Mouse (Mus musculus) macrophage (primary cell): ENCODE measurements around the gene Fam131a. TPM values are rescaled to one million over a fixed set of nuclear protein-coding genes. Genes with fewer than 3 reads are reported as not detected.
A peak's percentile ranks its signal among the peaks of the same experiment; 100 is the strongest.

ENCODE experiments used
- H3K27ac ChIP-seq: fragments of 350-480 bp; formaldehyde crosslinking; 2 replicates; pipeline ENCODE4 v1.9.0; 2021
- H3K36me3 ChIP-seq: fragments of 350-480 bp; formaldehyde crosslinking; 2 replicates; pipeline ENCODE4 v1.9.0; 2021; ENCODE audit errors: inconsistent target
- H3K4me3 ChIP-seq: fragments of 350-480 bp; formaldehyde crosslinking; 2 replicates; pipeline ENCODE4 v1.9.0; 2021; ENCODE audit errors: inconsistent target
- H3K79me2 ChIP-seq: fragments of 350-480 bp; formaldehyde crosslinking; 2 replicates; pipeline ENCODE4 v1.9.0; 2021; ENCODE audit errors: inconsistent target
- WGBS: methylation state at CpG from one replicate; pipeline ENCODE4 v1.1.7; 2026; ENCODE audit warnings: inconsistent platforms; ENCODE audit not compliant: missing documents; 5-methylcytosine and 5-hydroxymethylcytosine counted together
- polyA plus RNA-seq: library from polyadenylated mRNA; stranded (reverse); fragments of 250-400 nt; gene quantifications from 3 replicates; pipeline ENCODE4 v1.2.4, GENCODE M21; 2018; ENCODE audit warnings: inconsistent platforms

The Fam131a gene
- polyA plus RNA-seq, 1 experiment from 2014 or later = 0.22 TPM

GRCm38 (mm10) chr16:20705786-20706185, 12.7 kb downstream of the Fam131a start:
- 44% methylated on average over 3 of the region's 3 CpGs for WGBS
- Histone ChIP-seq H3K27ac (no peak overlapping the region), H3K36me3 (no peaks in the 10 kb centered on the region), H3K79me2 (no peaks in the 10 kb centered on the region), H3K4me3 (no peak overlapping the region)

- Histone ChIP-seq H3K4me3 (no peak overlapping the region), H3K36me3 (no peaks in the 10 kb centered on the region), H3K79me2 (no peaks in the 10 kb centered on the region), H3K27ac (no peak overlapping the region)
- 100% methylated on average over 2 of the region's 2 CpGs for WGBS
These were observed 13.5 kb downstream of the Fam131a start for GRCm38 (mm10) chr16:20706407-20707055.

GRCm38 (mm10) chr16:20708220-20708938, 15.3 kb downstream of the Fam131a start:
- WGBS = 92% methylated on average over 21 of the region's 21 CpGs
- Histone ChIP-seq H3K4me3 (no peak overlapping the region), H3K36me3 (no peaks in the 10 kb centered on the region), H3K79me2 (no peaks in the 10 kb centered on the region), H3K27ac (no peak overlapping the region)

GRCm38 (mm10) chr16:20708939-20709734, 16.1 kb downstream of the Fam131a start:
- WGBS = 83% methylated on average over 19 of the region's 19 CpGs
- Histone ChIP-seq H3K27ac (no peak overlapping the region), H3K4me3 (no peak overlapping the region), H3K79me2 (no peaks in the 10 kb centered on the region), H3K36me3 (no peaks in the 10 kb centered on the region)

GRCm38 (mm10) chr16:20710370-20710769, 17.3 kb downstream of the Fam131a start:
- H3K4me3 ChIP-seq = no peak overlapping the region
- no peaks in the 10 kb centered on the region for H3K79me2 ChIP-seq
- H3K36me3 ChIP-seq = no peaks in the 10 kb centered on the region
- H3K27ac ChIP-seq = no peak overlapping the region
- WGBS = 95% methylated on average over 11 of the region's 11 CpGs

GRCm38 (mm10) chr16:20710810-20711209, 17.8 kb downstream of the Fam131a start:
- H3K36me3 ChIP-seq = no peaks in the 10 kb centered on the region
- no peaks in the 10 kb centered on the region for H3K79me2 ChIP-seq
- no peak overlapping the region for H3K27ac ChIP-seq
- 78% methylated on average over 4 of the region's 4 CpGs for WGBS
- H3K4me3 ChIP-seq = no peak overlapping the region

- Histone ChIP-seq H3K79me2 (no peaks in the 10 kb centered on the region), H3K27ac (no peak overlapping the region), H3K4me3 (no peak overlapping the region), H3K36me3 (no peaks in the 10 kb centered on the region)
- WGBS = 86% methylated on average over 9 of the region's 9 CpGs
These were observed 19.1 kb downstream of the Fam131a start for GRCm38 (mm10) chr16:20712190-20712589.

- Histone ChIP-seq H3K27ac (no peak overlapping the region), H3K79me2 (no peaks in the 10 kb centered on the region), H3K4me3 (no peak overlapping the region), H3K36me3 (no peaks in the 10 kb centered on the region)
- WGBS = 95% methylated on average over 7 of the region's 7 CpGs
These were observed 19.8 kb downstream of the Fam131a start for GRCm38 (mm10) chr16:20712889-20713288.

GRCm38 (mm10) chr16:20714307-20715080, 21.5 kb downstream of the Fam131a start:
- no peak overlapping the region for H3K27ac ChIP-seq
- no peaks in the 10 kb centered on the region for H3K79me2 ChIP-seq
- no peaks in the 10 kb centered on the region for H3K36me3 ChIP-seq
- H3K4me3 ChIP-seq = no peak overlapping the region
- 86% methylated on average over 10 of the region's 11 CpGs for WGBS

GRCm38 (mm10) chr16:20715161-20715560, 22.1 kb downstream of the Fam131a start:
- no peaks in the 10 kb centered on the region; the same call in 1 of the 2 replicates for H3K36me3 ChIP-seq
- H3K27ac ChIP-seq = no peak overlapping the region
- WGBS = 88% methylated on average over 2 of the region's 2 CpGs
- H3K4me3 ChIP-seq = no peak overlapping the region
- H3K79me2 ChIP-seq = no peaks in the 10 kb centered on the region

- 11% methylated on average over 12 of the region's 12 CpGs for WGBS
- Histone ChIP-seq H3K4me3 (no peak overlapping the region), H3K36me3 (no peaks in the 10 kb centered on the region; the same call in 1 of the 2 replicates), H3K27ac (no peak overlapping the region), H3K79me2 (no peaks in the 10 kb centered on the region)
These were observed 22.5 kb downstream of the Fam131a start for GRCm38 (mm10) chr16:20715566-20715965.

GRCm38 (mm10) chr16:20715976-20716840, 23.2 kb downstream of the Fam131a start:
- no peaks in the 10 kb centered on the region for H3K79me2 ChIP-seq
- H3K4me3 ChIP-seq = peak overlapping the region; percentile 24; the same call in 1 of the 2 replicates
- H3K36me3 ChIP-seq = peaks cover under 1% of the 10 kb centered on the region; the same call in 1 of the 2 replicates
- WGBS = under 1% methylated on average over 51 of the region's 68 CpGs
- H3K27ac ChIP-seq = no peak overlapping the region

- Histone ChIP-seq H3K4me3 (peak overlapping the region; percentile 24), H3K36me3 (peaks cover 7% of the 10 kb centered on the region; the same call in 1 of the 2 replicates), H3K79me2 (no peaks in the 10 kb centered on the region), H3K27ac (no peak overlapping the region)
- 6% methylated on average over 8 of the region's 8 CpGs for WGBS
These were observed 23.8 kb downstream of the Fam131a start for GRCm38 (mm10) chr16:20716841-20717180.
